Mouse (Mus musculus) right cerebral cortex, postnatal 36 days (tissue): Measurements from ENCODE around the gene Slc12a7.
A peak's percentile ranks its signal among the peaks of the same experiment; 100 is the strongest.

Source experiments
- DNase-seq, 2 experiments: peaks; one replicate each; pipeline ENCODE4 v3.0.0; 2022; ENCODE audit warnings: low spot score in 2 of 2, mixed read lengths in 1 of 2

Slc12a7 gene

GRCm38 (mm10) chr13:73818921-73819320, 86.0 kb downstream of the Slc12a7 start:
- no peak for DNase-seq

- no peak for DNase-seq
Observed at GRCm38 (mm10) chr13:73821251-73821650, 88.4 kb downstream of the Slc12a7 start.

- DNase-seq, result peak in 1 of 2 experiments; percentile 21
Observed at GRCm38 (mm10) chr13:73822187-73822800, 89.4 kb downstream of the Slc12a7 start.

GRCm38 (mm10) chr13:73823711-73824110, 90.8 kb downstream of the Slc12a7 start:
- no peak for DNase-seq

- no peak for DNase-seq
Observed at GRCm38 (mm10) chr13:73827243-73827642, 94.3 kb downstream of the Slc12a7 start.

- DNase-seq, result peak in 1 of 2 experiments; percentile 11
Observed at GRCm38 (mm10) chr13:73831486-73831885, 98.6 kb downstream of the Slc12a7 start.

- no peak for DNase-seq
Observed at GRCm38 (mm10) chr13:73833809-73834208, 100.9 kb downstream of the Slc12a7 start.

GRCm38 (mm10) chr13:73835791-73836190, 102.9 kb downstream of the Slc12a7 start:
- DNase-seq, result no peak

GRCm38 (mm10) chr13:73836491-73836890, 103.6 kb downstream of the Slc12a7 start:
- DNase-seq, result no peak

- no peak for DNase-seq
Observed at GRCm38 (mm10) chr13:73837708-73838107, 104.8 kb downstream of the Slc12a7 start.

- DNase-seq, result no peak
Observed at GRCm38 (mm10) chr13:73839137-73839548, 106.2 kb downstream of the Slc12a7 start.

GRCm38 (mm10) chr13:73839740-73840139, 106.8 kb downstream of the Slc12a7 start:
- no peak for DNase-seq

- DNase-seq, result no peak
Observed at GRCm38 (mm10) chr13:73842696-73843095, 109.8 kb downstream of the Slc12a7 start.

GRCm38 (mm10) chr13:73846589-73847464, 113.9 kb downstream of the Slc12a7 start:
- DNase-seq, result no peak

GRCm38 (mm10) chr13:73847465-73847836, 114.6 kb downstream of the Slc12a7 start, which contains the start of gene Nkd2:
Gene Nkd2 (minus strand): TSS chr13:73847631.
- DNase-seq, result peak; percentile 41 to 51
